Mouse (Mus musculus): Measurements from ENCODE around the gene Ablim1.

Gene Ablim1

GRCm38 (mm10) chr19:57188553-57188952, 126.2 kb downstream of the Ablim1 start:
- no peak for DNase-seq (ENCODE audit: low read depth, low spot score)

DNA sequence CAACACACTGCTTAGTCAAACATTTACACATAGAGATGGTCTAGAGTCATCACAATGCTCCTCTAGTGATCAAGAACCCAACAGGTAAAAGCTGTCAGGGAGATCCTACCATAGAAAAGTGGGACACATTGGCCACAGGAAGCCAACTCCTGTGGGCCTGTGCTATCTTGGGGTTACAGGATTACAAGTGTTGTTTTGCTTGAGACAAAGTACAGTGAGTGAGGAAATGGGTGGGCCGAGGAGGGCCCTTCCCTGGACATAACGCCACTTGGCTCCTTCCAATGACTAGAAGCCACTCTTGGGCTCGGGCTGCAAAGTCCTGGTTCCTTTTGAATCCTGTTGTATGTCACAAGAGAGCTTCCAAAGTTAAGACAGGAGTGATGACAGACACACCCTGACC, 129.7 kb downstream of the Ablim1 start:
- no peak for DNase-seq (ENCODE audit: low read depth, low spot score)

- DNase-seq (ENCODE audit: low read depth, low spot score): no peak
Observed at GRCm38 (mm10) chr19:57182938-57183720, 131.6 kb downstream of the Ablim1 start.

- no peak for DNase-seq (ENCODE audit: low read depth, low spot score)
Observed at GRCm38 (mm10) chr19:57181852-57182528, 132.7 kb downstream of the Ablim1 start.

GRCm38 (mm10) chr19:57181317-57181716, 133.4 kb downstream of the Ablim1 start:
- DNase-seq (ENCODE audit: low read depth, low spot score): no peak

- DNase-seq (ENCODE audit: low read depth, low spot score): no peak
Observed at GRCm38 (mm10) chr19:57180908-57181307, 133.8 kb downstream of the Ablim1 start.

DNA sequence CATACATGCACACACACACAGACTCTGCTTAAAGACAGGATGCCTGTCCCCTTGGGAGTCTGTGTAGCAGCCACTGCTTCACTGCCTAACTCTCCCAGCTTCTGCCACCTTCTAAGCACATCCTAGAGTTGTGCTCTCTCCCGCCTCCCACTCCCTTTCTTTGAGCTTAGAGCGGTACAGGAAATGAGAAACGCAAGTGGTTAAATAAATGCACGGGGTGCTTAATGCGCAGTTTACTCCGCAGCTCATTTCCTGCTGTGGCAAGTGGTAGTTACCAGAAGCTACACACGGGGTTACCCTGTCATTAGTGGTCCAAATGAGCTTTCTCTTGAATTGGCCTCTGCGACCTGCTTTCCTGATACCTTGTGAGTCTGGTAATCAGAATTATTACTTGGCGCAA, 134.4 kb downstream of the Ablim1 start:
- no peak for DNase-seq (ENCODE audit: low read depth, low spot score)

DNA sequence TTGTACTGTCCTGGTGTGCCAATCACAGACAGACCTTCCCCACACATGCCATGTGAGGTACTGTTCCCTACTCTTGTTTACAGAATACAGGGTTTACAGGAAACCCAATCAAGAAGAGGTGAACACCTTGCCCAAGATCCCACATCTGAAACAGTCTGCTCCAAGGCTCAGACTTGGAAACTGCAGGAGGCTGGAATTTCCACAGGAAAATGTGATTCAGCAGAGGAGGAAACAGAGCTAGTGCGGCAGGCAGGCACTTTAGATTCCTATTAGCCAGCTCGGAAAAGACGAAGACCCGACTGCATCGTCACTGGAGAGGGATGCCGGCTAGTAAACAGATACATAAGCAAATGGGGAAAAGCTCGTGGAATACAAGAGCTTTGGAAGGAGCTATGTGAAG, 135.4 kb downstream of the Ablim1 start:
- DNase-seq (ENCODE audit: low read depth, low spot score): no peak

DNA sequence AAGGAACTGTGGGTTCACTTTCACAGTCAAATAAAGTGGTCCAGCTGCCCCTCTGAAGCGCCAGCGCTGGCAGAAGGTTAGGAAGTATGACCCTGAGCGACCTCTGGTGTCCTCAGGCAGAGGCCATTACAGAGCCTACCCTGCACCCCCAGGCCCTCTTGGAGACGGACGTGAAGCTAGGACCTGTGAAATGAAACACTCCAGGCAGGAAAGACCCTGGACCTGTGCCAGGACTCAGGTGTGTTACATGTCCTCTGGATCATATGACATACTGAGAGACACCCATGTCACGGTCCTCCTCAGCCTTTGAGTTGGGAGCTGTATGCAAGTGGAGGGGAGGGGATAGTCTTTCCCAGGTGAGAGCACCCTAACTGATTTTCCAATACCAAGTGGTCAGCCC, 137.4 kb downstream of the Ablim1 start:
- no peak for DNase-seq (ENCODE audit: low read depth, low spot score)

DNA sequence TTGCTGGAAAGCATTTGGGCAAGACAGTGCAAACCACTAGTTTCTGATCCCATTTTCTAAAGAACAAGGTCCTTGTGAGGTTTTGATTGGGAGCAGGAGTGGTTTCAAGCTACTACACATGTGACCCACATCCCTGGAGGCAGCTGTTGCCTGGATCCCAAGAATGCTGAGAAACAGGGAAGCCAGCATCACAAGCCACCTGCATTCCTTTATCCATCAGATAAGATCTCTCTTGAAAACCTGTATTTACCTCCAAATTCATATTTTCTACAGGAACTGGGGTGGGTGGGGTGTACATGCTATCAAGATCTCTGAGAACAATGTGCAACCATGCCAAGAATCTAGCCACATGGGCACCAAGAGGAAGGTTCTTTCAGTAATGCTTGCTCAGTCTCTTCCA, 139.6 kb downstream of the Ablim1 start:
- no peak for DNase-seq (ENCODE audit: low read depth, low spot score)

- no peak for DNase-seq (ENCODE audit: low read depth, low spot score)
Observed at GRCm38 (mm10) chr19:57174541-57174940, 140.2 kb downstream of the Ablim1 start.

DNA sequence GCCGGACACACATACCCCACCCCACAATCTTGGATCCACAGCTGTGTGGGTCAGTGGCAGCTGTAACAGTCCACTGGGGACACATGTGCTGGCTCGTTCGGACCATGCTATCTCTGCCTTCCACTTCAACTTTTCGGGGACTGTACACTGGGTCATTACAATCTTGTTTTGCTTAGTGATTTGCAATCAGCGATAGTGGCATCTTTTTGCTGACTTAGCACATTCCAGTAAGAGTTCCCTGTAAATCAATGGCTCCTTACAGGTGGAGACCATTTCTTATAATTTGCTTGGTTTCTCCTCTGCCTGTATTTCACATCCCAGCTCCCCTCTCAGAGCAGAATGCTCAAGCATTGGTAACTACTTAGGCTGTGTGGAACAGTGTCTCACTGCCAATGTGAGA, 140.7 kb downstream of the Ablim1 start:
- no peak for DNase-seq (ENCODE audit: low read depth, low spot score)

GRCm38 (mm10) chr19:57172321-57172720, 142.4 kb downstream of the Ablim1 start:
- no peak for DNase-seq (ENCODE audit: low read depth, low spot score)

DNA sequence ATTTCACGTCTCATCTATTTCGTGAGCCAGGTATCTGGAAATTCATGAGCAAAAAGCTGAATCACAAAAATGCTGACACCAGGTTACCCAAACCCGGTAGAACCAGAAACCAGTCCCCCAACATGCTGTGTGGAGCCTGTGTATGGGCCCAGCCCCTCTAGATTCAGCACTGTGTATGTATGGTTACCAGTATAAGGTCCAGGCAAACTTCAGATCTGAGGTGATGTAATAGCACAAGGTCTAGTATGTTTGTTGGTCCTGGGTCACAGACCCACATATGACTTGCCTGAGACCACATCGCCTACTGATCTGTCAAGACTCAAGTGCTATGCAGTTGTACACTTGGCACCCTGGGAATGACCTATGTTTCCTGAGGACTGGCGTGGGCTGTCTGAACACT, 143.8 kb downstream of the Ablim1 start:
- DNase-seq (ENCODE audit: low read depth, low spot score): no peak

DNA sequence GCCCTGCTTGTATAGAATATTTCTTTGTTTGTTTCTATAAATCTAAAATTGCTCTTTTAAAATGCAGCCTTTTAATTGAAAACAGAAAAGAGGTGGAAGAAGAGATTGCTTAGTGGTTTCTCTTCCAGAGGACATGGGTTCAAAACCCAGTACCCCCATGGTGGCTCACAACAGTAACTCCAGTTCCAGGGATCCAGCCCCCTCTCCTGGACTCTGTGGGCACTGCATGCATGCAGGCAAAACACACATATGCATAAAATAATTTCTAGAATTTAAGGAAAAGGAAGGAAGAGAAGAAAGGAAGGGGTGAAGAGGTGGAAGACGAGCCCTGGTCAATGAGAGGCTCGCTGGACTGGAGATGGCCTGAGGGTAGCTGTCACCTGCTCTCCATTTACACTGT, 145.2 kb downstream of the Ablim1 start:
- DNase-seq (ENCODE audit: low read depth, low spot score): no peak

DNA sequence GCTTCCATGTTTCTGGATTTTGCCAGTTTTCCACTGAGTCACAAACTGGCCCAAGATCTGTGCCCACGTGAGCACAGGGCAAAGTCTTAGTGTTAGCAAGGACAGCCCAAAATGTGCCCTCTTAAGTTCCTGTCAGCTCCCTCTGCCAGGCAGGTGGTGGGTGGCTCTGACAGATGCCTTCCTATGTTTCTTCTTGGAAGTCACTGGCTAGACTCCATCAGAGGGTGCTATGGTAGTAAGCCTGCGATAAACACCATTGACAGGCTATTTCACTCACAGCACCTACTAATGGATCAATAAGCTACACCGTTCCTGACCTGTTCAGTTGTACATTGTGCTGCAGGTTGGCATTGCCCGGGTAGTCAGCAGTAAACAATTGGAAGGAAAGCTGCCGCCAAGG, 147.0 kb downstream of the Ablim1 start:
- no peak for DNase-seq (ENCODE audit: low read depth, low spot score)

DNA sequence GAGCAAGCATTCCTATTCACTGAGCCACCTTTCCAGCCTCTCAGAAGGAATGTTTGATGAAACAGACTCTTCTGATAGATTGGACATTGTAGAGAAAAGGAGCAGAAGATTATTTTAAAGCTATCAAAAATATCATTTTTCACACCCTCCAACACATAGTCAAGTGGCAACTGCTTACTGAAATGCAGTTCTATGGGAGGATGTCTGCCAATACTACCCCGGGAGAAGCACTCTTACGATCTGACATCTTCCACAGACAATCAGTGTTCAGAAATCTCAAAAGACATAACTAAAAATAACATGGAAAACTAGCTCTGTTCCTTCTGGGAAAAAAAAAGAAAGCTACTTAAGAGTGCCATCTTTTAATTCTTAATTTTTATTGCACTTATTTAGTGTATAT, 149.8 kb downstream of the Ablim1 start:
- peak; percentile 76 for DNase-seq (ENCODE audit: low read depth, low spot score)

DNA sequence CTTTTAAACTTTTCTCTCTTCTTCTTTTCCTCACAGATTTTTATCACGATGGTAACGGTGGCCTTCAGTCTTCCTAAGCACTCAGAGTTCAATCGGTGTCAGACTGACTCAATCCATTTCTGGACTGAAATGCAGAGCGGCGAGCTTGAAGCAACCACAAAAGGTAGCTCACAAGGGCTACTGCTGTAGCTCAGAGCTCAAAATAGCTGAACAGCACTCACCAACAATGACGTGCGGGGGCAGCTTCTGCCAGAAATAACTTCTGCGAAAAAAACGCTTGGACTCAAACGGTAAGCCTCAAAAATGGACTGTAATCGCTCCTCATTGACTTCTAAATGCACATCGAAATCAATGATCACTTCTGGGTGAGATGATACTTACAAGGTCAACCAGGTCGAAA, 151.4 kb downstream of the Ablim1 start:
- peak; percentile 65 for DNase-seq (ENCODE audit: low read depth, low spot score)

GRCm38 (mm10) chr19:57161978-57162727, 152.6 kb downstream of the Ablim1 start:
- no peak for DNase-seq (ENCODE audit: low read depth, low spot score)

DNA sequence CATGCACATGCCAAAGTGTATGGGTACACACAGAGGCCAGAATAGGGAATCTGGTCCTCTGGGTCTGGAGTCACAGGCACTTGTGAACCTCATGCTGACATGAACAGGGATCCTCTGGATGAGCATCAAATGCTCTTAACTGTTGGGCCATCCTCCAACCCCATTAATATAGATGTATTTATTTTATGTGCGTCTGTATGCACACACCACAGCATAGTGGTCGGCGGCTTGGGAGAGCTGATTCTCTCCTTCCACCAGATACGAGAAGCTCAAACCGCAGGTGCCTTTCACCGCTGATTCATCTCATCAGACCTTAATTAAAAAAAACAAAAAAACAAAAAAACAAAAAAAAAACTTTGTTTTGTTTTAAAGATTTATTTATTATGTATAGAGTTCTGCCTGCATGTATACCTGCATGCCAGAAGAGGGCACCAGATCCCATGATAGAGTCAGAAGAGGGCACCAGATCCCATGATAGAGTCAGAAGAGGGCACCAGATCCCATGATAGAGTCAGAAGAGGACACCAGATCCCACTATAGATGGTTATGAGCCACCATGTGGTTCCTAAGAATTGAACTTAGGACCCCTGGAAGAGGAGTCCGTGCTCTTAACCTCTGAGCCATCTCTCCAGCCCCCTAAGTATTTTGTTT, 153.6 kb downstream of the Ablim1 start:
- DNase-seq (ENCODE audit: low read depth, low spot score): no peak

DNA sequence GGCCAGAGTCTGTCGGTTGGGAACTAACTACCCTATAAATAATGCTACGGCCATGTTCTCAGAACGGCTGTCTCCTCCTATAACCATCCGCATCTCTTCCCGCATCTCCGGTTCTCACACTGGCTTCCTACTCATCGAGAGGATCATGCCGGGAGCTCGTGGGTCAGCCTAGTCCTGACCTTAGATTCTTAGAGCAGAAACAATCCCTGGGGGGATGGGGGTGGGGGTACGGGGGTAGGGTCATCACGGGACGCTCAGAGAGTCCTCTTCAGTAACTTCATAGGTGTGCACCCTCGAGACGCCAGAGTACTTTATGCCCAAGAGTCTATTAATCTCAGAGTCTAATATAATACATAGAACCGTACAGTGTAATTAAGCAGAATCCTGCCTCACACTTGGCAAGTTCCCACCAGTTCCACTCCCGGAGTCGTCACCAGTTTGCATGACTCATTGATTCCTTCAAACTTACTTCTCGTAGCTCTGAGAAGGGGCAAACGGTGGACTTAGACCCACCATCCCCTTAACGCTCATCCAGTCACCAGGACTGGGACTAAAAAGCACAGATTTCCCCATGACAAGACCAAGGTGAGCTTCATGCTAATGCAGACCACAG, 156.9 kb downstream of the Ablim1 start:
- no peak for DNase-seq (ENCODE audit: low read depth, low spot score)
